Mouse (Mus musculus) adrenal gland, postnatal 10 days (tissue): Measurements from ENCODE around the gene Vmn2r36. TPM values are rescaled to one million over a fixed set of nuclear protein-coding genes. Genes with fewer than 3 reads are reported as not detected.
"Not testable (repeated sequence)": the region's sequence is repeated elsewhere in the genome, so short reads cannot be mapped to it uniquely, and the experiment has no call there.

Experiments
- DNase-seq: peaks from one replicate; pipeline ENCODE4 v3.0.0; 2021; ENCODE audit warnings: mixed read lengths
- long read RNA-seq, 2 experiments: library from polyadenylated mRNA; stranded (forward); transcript quantifications; one replicate each; pipeline ENCODE4 v2.0.0; 2021
- total RNA-seq, 2 experiments: library from RNA; stranded (reverse); gene quantifications; 2 replicates each; pipeline ENCODE4 v1.2.3; 2021

Gene Vmn2r36
- total RNA-seq, result not detected
- long read RNA-seq, experiment 1, result 0 reads
- long read RNA-seq, experiment 2, result 0 reads

DNA sequence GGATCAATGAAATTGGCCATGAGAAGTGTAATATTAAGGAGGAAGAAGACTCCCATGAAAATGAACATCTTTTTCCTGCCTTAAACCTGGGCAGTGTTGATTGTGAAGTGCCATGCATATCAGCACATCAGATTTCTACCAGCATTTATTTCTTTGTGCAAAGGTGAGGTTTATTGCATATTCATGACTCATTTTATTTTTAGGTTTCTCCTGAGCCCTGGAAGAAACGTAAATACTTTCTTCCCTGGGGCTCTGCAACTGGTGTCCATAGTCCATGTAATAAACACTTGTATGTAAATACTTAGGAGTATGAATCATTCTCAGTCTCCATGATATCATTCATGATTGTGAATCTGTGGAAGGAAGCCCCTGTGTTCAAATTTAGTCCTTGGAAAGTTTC is at the start of gene Vmn2r36:
Vmn2r36 (minus strand) TSS at position 101 of the 400 bp plus-strand sequence.
- not testable (repeated sequence) for DNase-seq

Other genes with a start within 250 kb of the Vmn2r36 start
- not detected for gene Vmn2r34, start 213.0 kb downstream of the Vmn2r36 start, total RNA-seq
- gene Vmn2r35, start 82.6 kb downstream of the Vmn2r36 start, total RNA-seq, result not detected